Mouse (Mus musculus): ENCODE results near the gene Hpcal1. TPM values are rescaled to one million over a fixed set of nuclear protein-coding genes. Genes with fewer than 3 reads are reported as not detected.
A peak's percentile ranks its signal among the peaks of the same experiment; 100 is the strongest.
"Not testable (repeated sequence)": the region's sequence is repeated elsewhere in the genome, so short reads cannot be mapped to it uniquely, and the experiment has no call there.

The Hpcal1 gene
- polyA plus RNA-seq, 1 experiment from 2014 or later, result 64.1 TPM

DNA sequence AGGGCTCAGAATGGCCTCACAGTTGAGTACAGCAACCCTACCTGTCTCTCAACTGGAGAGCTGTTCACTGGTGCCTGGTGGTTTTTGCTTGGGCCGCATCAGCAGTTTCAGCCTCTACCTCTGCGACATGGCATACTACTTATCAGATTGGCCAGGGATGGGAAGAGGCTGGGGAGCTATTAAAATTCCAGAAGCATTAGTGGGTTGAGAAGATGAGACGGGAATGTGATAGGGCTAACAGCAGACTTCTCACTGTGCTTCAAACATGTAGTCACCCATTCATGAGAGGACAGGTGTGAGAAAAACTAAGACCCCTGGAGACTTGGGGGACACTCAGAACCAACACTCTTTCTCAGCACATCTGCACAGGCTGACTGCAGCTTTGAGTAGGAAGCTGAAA is 59.1 kb downstream of the Hpcal1 start:
- H3K27ac ChIP-seq (ENCODE audit: low read length), result no peak overlapping the region
- no peak overlapping the region for H3K4me2 ChIP-seq (ENCODE audit: low read depth, low read length)
- H3K36me3 ChIP-seq (ENCODE audit: control insufficient read depth, insufficient read depth, low read length), result no peaks in the 10 kb centered on the region
- no peaks in the 10 kb centered on the region for H3K27me3 ChIP-seq (ENCODE audit: control insufficient read depth, insufficient read depth, low read length)
- H3K4me1 ChIP-seq (ENCODE audit: control insufficient read depth, insufficient read depth, low read length), result peaks cover 39% of the 10 kb centered on the region
- no peak overlapping the region for H3K9ac ChIP-seq (ENCODE audit: low read length)
- no peak for ATAC-seq (ENCODE audit: insufficient read depth, low FRiP score)
- no peak overlapping the region for H3K4me3 ChIP-seq (replicated peaks; ENCODE audit: low read length)
- H3K9me3 ChIP-seq (replicated peaks; ENCODE audit: control insufficient read depth, low read length), result no peaks in the 10 kb centered on the region
- WGBS, result 42% methylated on average over 3 of the region's 3 CpGs

DNA sequence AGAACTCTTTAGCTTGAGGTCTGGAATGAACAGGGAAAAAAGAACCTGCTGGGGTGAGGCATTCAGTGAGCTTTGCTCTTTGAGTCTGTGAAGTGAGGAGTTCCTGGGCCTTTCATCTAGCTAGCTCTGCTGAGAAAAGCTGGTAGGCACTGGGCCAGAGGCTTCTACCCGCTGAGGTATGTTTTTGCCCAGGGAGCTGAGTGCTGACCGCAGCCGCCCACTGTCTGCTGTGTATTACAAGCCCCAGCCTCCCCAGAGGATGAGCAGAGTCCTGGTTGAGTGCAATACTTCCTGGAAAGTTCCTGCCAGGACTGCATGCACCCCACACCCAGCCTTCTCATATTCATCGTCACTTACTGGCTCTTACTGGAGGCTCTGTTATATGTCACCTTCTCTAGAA is 59.8 kb downstream of the Hpcal1 start:
- H3K4me1 ChIP-seq (ENCODE audit: control insufficient read depth, insufficient read depth, low read length), result peaks cover 37% of the 10 kb centered on the region
- H3K9me3 ChIP-seq (replicated peaks; ENCODE audit: control insufficient read depth, low read length), result no peaks in the 10 kb centered on the region
- no peak overlapping the region for H3K4me2 ChIP-seq (ENCODE audit: low read depth, low read length)
- no peak for ATAC-seq (ENCODE audit: insufficient read depth, low FRiP score)
- H3K9ac ChIP-seq (ENCODE audit: low read length), result peak overlapping the region; percentile 44; the same call in 1 of the 2 replicates
- H3K4me3 ChIP-seq (replicated peaks; ENCODE audit: low read length), result no peak overlapping the region
- H3K27ac ChIP-seq (ENCODE audit: low read length), result no peak overlapping the region
- 46% methylated on average over 4 of the region's 4 CpGs for WGBS
- H3K27me3 ChIP-seq (ENCODE audit: control insufficient read depth, insufficient read depth, low read length), result no peaks in the 10 kb centered on the region
- H3K36me3 ChIP-seq (ENCODE audit: control insufficient read depth, insufficient read depth, low read length), result no peaks in the 10 kb centered on the region

DNA sequence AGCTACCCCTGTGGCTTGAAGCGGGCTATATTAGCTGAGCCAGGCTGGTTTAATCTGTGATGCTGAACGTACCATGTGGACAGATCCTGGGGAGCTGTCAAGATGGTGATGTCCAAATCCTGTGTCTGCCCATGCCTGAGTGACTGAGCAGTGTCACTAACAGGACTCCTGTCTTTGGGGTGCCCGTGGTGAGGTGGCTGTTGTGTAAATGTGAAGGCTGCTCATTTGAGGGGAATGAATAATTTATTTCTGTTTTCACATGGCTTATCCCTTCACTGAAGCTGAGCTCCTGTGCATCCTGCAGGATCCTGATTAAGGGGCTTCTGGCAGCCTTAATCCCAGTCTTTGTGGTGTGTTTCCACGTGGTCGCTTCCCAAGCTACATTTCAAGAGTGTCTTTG is 62.2 kb downstream of the Hpcal1 start:
- no peak overlapping the region for H3K9ac ChIP-seq (ENCODE audit: low read length)
- H3K9me3 ChIP-seq (replicated peaks; ENCODE audit: control insufficient read depth, low read length), result no peaks in the 10 kb centered on the region
- peaks cover 15% of the 10 kb centered on the region for H3K4me1 ChIP-seq (ENCODE audit: control insufficient read depth, insufficient read depth, low read length)
- H3K36me3 ChIP-seq (ENCODE audit: control insufficient read depth, insufficient read depth, low read length), result no peaks in the 10 kb centered on the region
- H3K27me3 ChIP-seq (ENCODE audit: control insufficient read depth, insufficient read depth, low read length), result no peaks in the 10 kb centered on the region
- ATAC-seq (ENCODE audit: insufficient read depth, low FRiP score), result no peak
- no peak overlapping the region for H3K4me2 ChIP-seq (ENCODE audit: low read depth, low read length)
- no peak overlapping the region for H3K27ac ChIP-seq (ENCODE audit: low read length)
- WGBS, result 59% methylated on average over 5 of the region's 5 CpGs
- no peak overlapping the region for H3K4me3 ChIP-seq (replicated peaks; ENCODE audit: low read length)

DNA sequence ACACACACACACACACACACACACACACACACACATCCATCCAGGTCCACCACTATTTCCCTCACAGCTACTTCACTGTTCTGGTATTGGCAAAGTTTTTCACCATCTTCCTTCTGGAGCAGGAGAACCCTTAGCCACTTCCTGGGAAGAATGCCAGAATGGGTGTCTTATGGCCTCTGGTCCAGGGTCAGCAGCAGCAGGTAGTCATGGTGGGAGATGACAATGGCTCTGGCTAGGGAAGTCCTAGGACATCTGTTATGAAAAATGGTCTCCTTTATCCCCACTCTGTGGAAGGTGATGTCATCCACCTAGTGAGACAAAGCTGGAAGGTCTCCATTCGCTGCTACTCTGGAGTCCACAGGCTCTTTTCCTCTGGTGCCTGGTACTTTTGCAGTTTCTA is 64.1 kb downstream of the Hpcal1 start:
- Histone ChIP-seq H3K27ac (ENCODE audit: low read length) (no peak overlapping the region), H3K9ac (ENCODE audit: low read length) (no peak overlapping the region), H3K36me3 (ENCODE audit: control insufficient read depth, insufficient read depth, low read length) (no peaks in the 10 kb centered on the region), H3K4me3 (replicated peaks; ENCODE audit: low read length) (no peak overlapping the region), H3K27me3 (ENCODE audit: control insufficient read depth, insufficient read depth, low read length) (no peaks in the 10 kb centered on the region), H3K4me2 (ENCODE audit: low read depth, low read length) (no peak overlapping the region), H3K9me3 (replicated peaks; ENCODE audit: control insufficient read depth, low read length) (no peaks in the 10 kb centered on the region), H3K4me1 (ENCODE audit: control insufficient read depth, insufficient read depth, low read length) (peaks cover 9% of the 10 kb centered on the region)
- no peak for ATAC-seq (ENCODE audit: insufficient read depth, low FRiP score)
- 96% methylated on average over 1 of the region's 1 CpGs for WGBS

DNA sequence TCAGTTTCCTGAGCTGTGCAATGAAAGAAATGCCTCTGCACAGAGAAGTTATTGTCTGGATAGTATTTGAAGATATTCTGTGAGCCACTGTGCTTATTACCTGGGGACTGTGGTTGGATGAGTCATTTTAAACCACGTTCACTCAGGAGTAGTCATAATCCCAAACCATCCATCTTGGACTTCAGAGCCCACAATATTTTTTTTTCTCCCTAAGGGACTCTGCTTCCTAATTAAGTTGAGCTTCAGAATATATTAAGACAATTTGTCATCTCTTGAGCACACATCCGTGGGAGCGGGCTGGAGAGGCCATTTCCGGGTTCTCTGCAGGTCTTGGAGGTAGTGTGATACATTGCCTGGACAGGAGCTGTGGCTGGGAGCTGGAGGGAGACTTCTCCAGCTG is 66.2 kb downstream of the Hpcal1 start:
- Histone ChIP-seq H3K4me3 (replicated peaks; ENCODE audit: low read length) (no peak overlapping the region), H3K27me3 (ENCODE audit: control insufficient read depth, insufficient read depth, low read length) (no peaks in the 10 kb centered on the region), H3K4me2 (ENCODE audit: low read depth, low read length) (no peak overlapping the region), H3K36me3 (ENCODE audit: control insufficient read depth, insufficient read depth, low read length) (no peaks in the 10 kb centered on the region), H3K27ac (ENCODE audit: low read length) (no peak overlapping the region), H3K9me3 (replicated peaks; ENCODE audit: control insufficient read depth, low read length) (no peaks in the 10 kb centered on the region), H3K9ac (ENCODE audit: low read length) (no peak overlapping the region), H3K4me1 (ENCODE audit: control insufficient read depth, insufficient read depth, low read length) (no peaks in the 10 kb centered on the region)
- WGBS, result 68% methylated on average over 4 of the region's 4 CpGs
- no peak; the same call in 1 of the 2 replicates for ATAC-seq (ENCODE audit: insufficient read depth, low FRiP score)

DNA sequence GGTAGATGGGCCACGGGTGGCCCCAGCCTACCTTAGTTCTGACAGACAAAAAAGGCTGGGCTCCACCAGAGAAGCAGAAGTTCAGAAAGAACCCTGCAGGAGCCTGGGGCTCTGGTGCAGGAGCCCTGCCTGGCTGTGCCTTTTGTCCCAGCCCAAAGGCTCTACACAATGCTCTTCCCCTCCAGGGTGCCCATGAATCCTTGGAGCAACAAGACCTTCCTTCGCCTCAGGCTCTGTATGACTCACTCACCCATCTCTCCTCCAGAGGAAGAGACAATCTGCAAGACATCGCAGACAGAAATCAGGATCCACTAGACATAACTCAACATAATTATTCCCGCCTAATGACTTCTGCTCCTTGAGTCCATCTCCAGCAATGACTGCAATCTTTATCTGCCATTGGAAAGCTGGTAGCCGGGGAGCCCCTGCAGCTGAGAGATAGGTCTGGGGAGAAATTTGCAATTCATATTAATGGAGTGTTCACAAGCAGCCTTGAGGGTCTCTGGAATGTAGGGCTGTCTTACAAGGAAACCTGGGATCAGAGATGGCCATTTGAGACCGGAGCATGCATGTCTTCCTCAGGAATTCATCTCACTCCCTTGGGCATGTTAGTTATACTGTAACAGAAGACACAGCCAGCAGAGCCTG is 71.8 kb downstream of the Hpcal1 start:
- H3K9me3 ChIP-seq (replicated peaks; ENCODE audit: control insufficient read depth, low read length), result no peaks in the 10 kb centered on the region
- WGBS, result 73% methylated on average over 6 of the region's 6 CpGs
- no peaks in the 10 kb centered on the region for H3K36me3 ChIP-seq (ENCODE audit: control insufficient read depth, insufficient read depth, low read length)
- no peak overlapping the region for H3K4me3 ChIP-seq (replicated peaks; ENCODE audit: low read length)
- ATAC-seq (ENCODE audit: insufficient read depth, low FRiP score), result no peak
- H3K9ac ChIP-seq (ENCODE audit: low read length), result no peak overlapping the region
- H3K27ac ChIP-seq (ENCODE audit: low read length), result no peak overlapping the region
- H3K4me1 ChIP-seq (ENCODE audit: control insufficient read depth, insufficient read depth, low read length), result no peaks in the 10 kb centered on the region
- no peak overlapping the region for H3K4me2 ChIP-seq (ENCODE audit: low read depth, low read length)
- H3K27me3 ChIP-seq (ENCODE audit: control insufficient read depth, insufficient read depth, low read length), result no peaks in the 10 kb centered on the region

DNA sequence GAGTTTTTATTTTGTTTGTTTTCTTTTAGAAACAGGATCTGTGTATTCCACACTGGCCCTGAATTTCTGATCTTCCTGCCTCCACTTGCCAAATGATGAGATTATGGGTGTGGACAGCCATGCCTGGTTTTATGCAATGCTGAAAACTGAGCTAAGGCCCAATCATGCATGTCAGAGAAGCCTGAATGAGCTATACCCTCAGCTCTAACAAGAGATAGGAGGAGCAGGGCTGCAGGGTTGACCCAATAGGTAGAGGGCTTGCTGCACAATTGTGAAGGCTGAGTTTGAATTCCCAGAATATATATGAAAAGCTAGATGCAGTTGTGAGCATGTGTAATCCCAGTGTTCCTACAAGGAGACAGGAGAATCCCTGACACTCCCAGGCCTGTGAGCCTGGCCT is 72.4 kb downstream of the Hpcal1 start:
- no peak for ATAC-seq (ENCODE audit: insufficient read depth, low FRiP score)
- H3K9ac ChIP-seq (ENCODE audit: low read length), result no peak overlapping the region
- no peak overlapping the region for H3K27ac ChIP-seq (ENCODE audit: low read length)
- H3K4me3 ChIP-seq (replicated peaks; ENCODE audit: low read length), result no peak overlapping the region
- H3K27me3 ChIP-seq (ENCODE audit: control insufficient read depth, insufficient read depth, low read length), result no peaks in the 10 kb centered on the region
- H3K4me1 ChIP-seq (ENCODE audit: control insufficient read depth, insufficient read depth, low read length), result no peaks in the 10 kb centered on the region
- H3K4me2 ChIP-seq (ENCODE audit: low read depth, low read length), result no peak overlapping the region
- no peaks in the 10 kb centered on the region for H3K9me3 ChIP-seq (replicated peaks; ENCODE audit: control insufficient read depth, low read length)
- no peaks in the 10 kb centered on the region for H3K36me3 ChIP-seq (ENCODE audit: control insufficient read depth, insufficient read depth, low read length)

DNA sequence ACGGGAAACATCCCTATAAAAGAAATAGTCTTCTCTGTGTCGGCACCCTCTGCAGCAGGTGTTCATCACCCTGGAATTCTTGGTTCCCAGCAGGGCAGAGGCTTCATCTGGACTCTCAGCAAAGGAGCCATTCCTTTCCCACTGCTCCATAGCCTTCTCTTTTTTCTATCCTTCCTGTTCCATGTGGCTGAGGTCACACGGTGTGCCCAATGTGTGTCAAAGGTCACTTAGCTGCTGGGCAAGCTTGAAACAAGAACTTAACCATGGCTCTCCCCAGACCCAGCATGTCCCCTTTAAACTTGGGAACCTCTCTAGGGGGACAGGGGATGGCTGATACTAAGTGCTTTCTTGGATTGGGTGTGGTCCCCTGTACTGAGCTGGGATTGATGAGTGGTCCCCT is 73.3 kb downstream of the Hpcal1 start:
- 74% methylated on average over 3 of the region's 3 CpGs for WGBS
- H3K27me3 ChIP-seq (ENCODE audit: control insufficient read depth, insufficient read depth, low read length), result no peaks in the 10 kb centered on the region
- H3K9ac ChIP-seq (ENCODE audit: low read length), result no peak overlapping the region
- no peak overlapping the region for H3K4me3 ChIP-seq (replicated peaks; ENCODE audit: low read length)
- no peak overlapping the region for H3K4me2 ChIP-seq (ENCODE audit: low read depth, low read length)
- no peak for ATAC-seq (ENCODE audit: insufficient read depth, low FRiP score)
- no peak overlapping the region for H3K27ac ChIP-seq (ENCODE audit: low read length)
- H3K9me3 ChIP-seq (replicated peaks; ENCODE audit: control insufficient read depth, low read length), result no peaks in the 10 kb centered on the region
- no peaks in the 10 kb centered on the region for H3K36me3 ChIP-seq (ENCODE audit: control insufficient read depth, insufficient read depth, low read length)
- no peaks in the 10 kb centered on the region for H3K4me1 ChIP-seq (ENCODE audit: control insufficient read depth, insufficient read depth, low read length)

DNA sequence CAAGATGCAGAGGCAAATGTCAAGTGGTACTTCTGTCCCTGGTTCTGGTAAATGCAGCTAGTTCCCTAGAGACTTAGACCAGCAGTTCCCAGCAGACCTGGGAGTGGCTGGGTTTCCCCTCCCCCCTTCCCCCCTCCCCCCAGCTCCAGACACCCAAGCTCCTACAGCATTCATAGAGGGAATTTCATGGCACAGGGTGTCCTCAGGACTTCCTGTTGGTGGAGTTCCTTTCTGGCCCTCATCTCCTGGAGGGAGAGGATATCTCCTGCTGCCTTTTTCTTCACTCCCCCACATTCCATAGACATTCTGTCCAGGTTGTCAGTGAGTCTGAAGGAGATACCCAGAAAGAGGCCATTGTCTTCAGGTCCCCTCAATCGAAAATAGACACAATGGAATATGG is 76.9 kb downstream of the Hpcal1 start:
- not testable (repeated sequence) for H3K4me3 ChIP-seq (replicated peaks; ENCODE audit: low read length); H3K36me3 ChIP-seq (ENCODE audit: control insufficient read depth, insufficient read depth, low read length); H3K4me1 ChIP-seq (ENCODE audit: control insufficient read depth, insufficient read depth, low read length); H3K9me3 ChIP-seq (replicated peaks; ENCODE audit: control insufficient read depth, low read length); H3K4me2 ChIP-seq (ENCODE audit: low read depth, low read length); ATAC-seq (ENCODE audit: insufficient read depth, low FRiP score); H3K27ac ChIP-seq (ENCODE audit: low read length); H3K9ac ChIP-seq (ENCODE audit: low read length); H3K27me3 ChIP-seq (ENCODE audit: control insufficient read depth, insufficient read depth, low read length)
- 71% methylated on average over 1 of the region's 1 CpGs for WGBS
